18 mouse cellular contexts compared by ENCODE assay signal in the genomic region with DNA sequence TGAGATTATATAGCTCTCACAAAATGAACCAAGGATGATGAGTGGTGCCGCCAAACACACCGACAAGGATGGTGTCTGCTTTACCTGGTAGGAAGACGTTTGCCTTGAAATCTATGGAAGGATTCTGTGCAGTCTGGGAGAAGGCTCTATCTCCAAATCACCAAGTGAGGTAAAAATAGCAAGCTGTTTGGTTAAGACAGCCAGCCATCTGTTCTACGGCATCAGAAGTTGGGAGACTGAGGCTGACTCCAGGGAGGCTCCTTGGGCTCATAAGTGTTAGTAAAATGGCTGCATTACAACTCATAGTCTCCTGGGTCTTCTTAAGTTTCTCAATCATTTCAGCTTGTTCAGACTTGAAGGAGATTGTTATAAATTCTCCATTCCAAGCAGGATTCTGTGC.
DNase-seq lines count a peak whose midpoint lies in the region; ATAC-seq and TF ChIP-seq lines count a peak whose summit lies in the region.
"Had no signal": no experiment of that assay in that cellular context is flagged by ENCODE, and none has a peak within 500 bp of the region (broad histone marks: within the 10 kb centered on the region; RNA-seq: fewer than 3 reads in every experiment).

No protein-coding gene starts in this region.

- H3K9me3 ChIP-seq in forebrain, embryonic 15.5 days = no peaks in the 10 kb centered on the region
- no peaks in the 10 kb centered on the region for H3K9me3 ChIP-seq in forebrain, embryonic 10.5 days
- H3K9me3 ChIP-seq: hindbrain, embryonic 15.5 days; midbrain, embryonic 10.5 days; neural tube, embryonic 13.5 days had no signal

- peaks cover 5% of the 10 kb centered on the region; the same call in 1 of the 2 replicates for H3K4me1 ChIP-seq in forebrain, embryonic 15.5 days
- H3K4me1 ChIP-seq in forebrain, embryonic 10.5 days = no peaks in the 10 kb centered on the region
- no peaks in the 10 kb centered on the region; the same call in none of the 2 replicates for H3K4me1 ChIP-seq in cortical plate, adult 2 months (ENCODE audit: control insufficient read depth, insufficient read depth, low read length)
- H3K4me1 ChIP-seq: hindbrain, embryonic 15.5 days had no signal

- no peak overlapping the region for H3K4me3 ChIP-seq in forebrain, embryonic 15.5 days
- H3K4me3 ChIP-seq in forebrain, embryonic 10.5 days = no peak overlapping the region
- H3K4me3 ChIP-seq in cortical plate, adult 2 months (ENCODE audit: insufficient read depth, low read length) = no peak overlapping the region
- H3K4me3 ChIP-seq: hindbrain, embryonic 15.5 days; midbrain, embryonic 10.5 days; neural tube, embryonic 13.5 days had no signal

- intact Hi-C loops in heart, postnatal 36 days (cut with DNase I) = no loop called here

- ATAC-seq in forebrain, embryonic 15.5 days (replicated peaks) = peak; percentile 76; the same call in 1 of the 2 replicates
- ATAC-seq: intestine, embryonic 16.5 days had no signal

- no peak overlapping the region for H3K9ac ChIP-seq in forebrain, embryonic 15.5 days (replicated peaks)
- H3K9ac ChIP-seq: hindbrain, embryonic 15.5 days; neural tube, embryonic 13.5 days had no signal

- DNase-seq in forebrain, embryonic 10.5 days (ENCODE audit: extremely low spot score, low spot score) = no peak
- DNase-seq in layer of hippocampus, adult 9-11 months = peak; percentile 15
- DNase-seq in layer of hippocampus, postnatal 14 days (ENCODE audit: low spot score in 2 of 2) = no peak
- DNase-seq in brain, embryonic 18.5 days (ENCODE audit: low read depth, low spot score) = peak; percentile 37
- DNase-seq in heart, postnatal 36 days = no peak
- DNase-seq: adrenal gland, postnatal 36 days; heart, postnatal 14 days; liver; lung, adult 2 months; lung, postnatal 4 days; thymus, postnatal 4 days had no signal

- H3K27me3 ChIP-seq in forebrain, embryonic 15.5 days = no peaks in the 10 kb centered on the region
- H3K27me3 ChIP-seq in forebrain, embryonic 10.5 days (ENCODE audit: poor library complexity, severe bottlenecking) = no peaks in the 10 kb centered on the region
- H3K27me3 ChIP-seq: hindbrain, embryonic 15.5 days; neural tube, embryonic 13.5 days had no signal

- no peak for TF ChIP-seq CTCF in cortical plate, adult 2 months (IDR thresholded peaks at IDR 0.05; ENCODE audit: extremely low read depth, insufficient read depth, low read length)

- H3K4me2 ChIP-seq in forebrain, embryonic 15.5 days (replicated peaks) = no peak overlapping the region
- H3K4me2 ChIP-seq: heart, embryonic 11.5 days; hindbrain, embryonic 15.5 days; neural tube, embryonic 13.5 days had no signal

- 70% methylated on average over 4 of the region's 4 CpGs for WGBS in forebrain, embryonic 15.5 days
- WGBS in forebrain, embryonic 10.5 days = 96% methylated on average over 4 of the region's 4 CpGs

- no peak for TF ChIP-seq POLR2A in cortical plate, adult 2 months (IDR thresholded peaks at IDR 0.05; ENCODE audit: extremely low read depth, insufficient read depth, low read length)

- no peaks in the 10 kb centered on the region for H3K36me3 ChIP-seq in forebrain, embryonic 15.5 days
- H3K36me3 ChIP-seq in forebrain, embryonic 10.5 days (replicated peaks) = no peaks in the 10 kb centered on the region
- H3K36me3 ChIP-seq: hindbrain, embryonic 15.5 days; midbrain, embryonic 10.5 days; neural tube, embryonic 13.5 days had no signal

- H3K27ac ChIP-seq in forebrain, embryonic 15.5 days (replicated peaks) = peak overlapping the region; percentile 82
- H3K27ac ChIP-seq in forebrain, embryonic 10.5 days = no peak overlapping the region
- H3K27ac ChIP-seq in cortical plate, adult 2 months (ENCODE audit: insufficient read depth, low read length) = peak overlapping the region; percentile 84
- H3K27ac ChIP-seq: hindbrain, embryonic 15.5 days; midbrain, embryonic 10.5 days; neural tube, embryonic 13.5 days had no signal

Comparison
In these comparisons a context has a peak if more than half of its experiments do, and no peak if none do; other contexts are left out.
1. DNase-seq: peak in layer of hippocampus, adult 9-11 months (single experiment) and brain, embryonic 18.5 days (single experiment); none in forebrain, embryonic 10.5 days (single experiment), layer of hippocampus, postnatal 14 days (0 of 2) and heart, postnatal 36 days (0 of 2).